Mouse (Mus musculus) ovary, adult 18-20 months (tissue): Measurements from ENCODE around the gene Plk2.
A peak's percentile ranks its signal among the peaks of the same experiment; 100 is the strongest.
"Not testable (repeated sequence)": the region's sequence is repeated elsewhere in the genome, so short reads cannot be mapped to it uniquely, and the experiment has no call there.

Source experiments
- DNase-seq: peaks from one replicate; pipeline ENCODE4 v3.0.0; 2022; ENCODE audit warnings: low spot score, mixed read lengths

Plk2 gene

DNA sequence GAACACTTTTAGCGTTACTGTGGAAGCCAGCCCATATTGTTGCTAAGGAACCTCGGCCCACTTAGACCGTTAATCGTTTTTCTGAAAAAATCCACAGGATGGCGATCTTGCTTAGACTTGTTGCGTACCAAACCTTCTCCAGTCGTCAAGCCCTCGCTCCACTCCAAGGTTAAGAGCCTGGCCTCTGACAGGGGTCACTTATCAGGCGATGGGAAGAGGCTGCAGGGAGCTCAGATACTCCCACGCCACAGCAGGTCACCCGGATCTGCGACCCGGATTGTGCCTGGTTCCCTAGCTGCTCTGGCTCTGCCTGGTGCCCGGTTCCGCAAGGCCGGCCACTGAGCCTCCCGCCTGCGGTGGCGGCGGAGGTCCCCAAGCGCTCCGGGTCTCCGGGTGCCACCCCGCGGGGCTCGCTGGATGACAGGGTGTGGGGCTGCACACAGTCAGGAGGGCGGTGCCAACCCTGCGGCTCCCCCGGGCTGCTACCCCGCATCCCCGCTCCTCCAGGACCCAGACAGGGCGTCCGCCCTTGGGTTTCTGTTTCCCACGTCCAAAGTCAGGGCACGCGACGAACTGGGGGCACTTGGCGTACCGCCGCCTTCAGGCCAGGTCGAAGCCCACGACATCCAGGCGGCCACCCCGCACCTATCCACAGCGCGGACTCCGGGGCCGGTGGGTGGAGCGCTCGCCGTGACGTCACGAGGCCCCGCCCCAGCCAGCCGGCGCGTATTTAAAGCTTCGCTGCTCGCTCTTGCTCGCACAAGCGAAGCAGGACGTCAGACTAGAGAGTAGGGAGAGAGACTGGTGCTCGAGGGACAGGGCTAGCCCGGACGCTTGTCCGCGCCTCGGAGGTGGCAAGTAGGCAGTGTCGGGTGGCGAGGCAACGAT lies at the start of gene Plk2:
TSS of gene Plk2 (plus strand) at position 756 of the 888 bp plus-strand sequence.
- peak; percentile 83 for DNase-seq

DNA sequence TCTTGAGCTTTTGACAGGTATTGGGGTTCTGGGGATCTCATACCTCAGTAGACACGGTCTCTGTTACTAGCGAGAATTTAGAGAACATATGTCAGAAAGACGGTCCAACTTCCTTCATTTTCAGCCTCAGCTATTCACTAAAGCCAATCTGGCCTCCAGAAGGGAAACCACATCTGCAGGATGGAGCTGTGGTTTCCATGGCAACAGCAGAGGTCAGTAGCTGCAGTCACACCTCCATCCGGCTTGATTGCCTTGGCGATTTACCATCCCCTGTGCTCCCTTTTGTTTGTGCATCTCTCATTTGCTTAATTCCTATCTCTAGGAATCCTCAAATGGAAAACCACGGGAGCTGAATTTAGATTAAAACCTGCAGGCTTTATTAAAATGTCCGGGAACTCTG lies 48.1 kb upstream of the Plk2 start:
- DNase-seq, result no peak

- no peak for DNase-seq
Measured at GRCm38 (mm10) chr13:110351051-110351450, 43.8 kb upstream of the Plk2 start.

DNA sequence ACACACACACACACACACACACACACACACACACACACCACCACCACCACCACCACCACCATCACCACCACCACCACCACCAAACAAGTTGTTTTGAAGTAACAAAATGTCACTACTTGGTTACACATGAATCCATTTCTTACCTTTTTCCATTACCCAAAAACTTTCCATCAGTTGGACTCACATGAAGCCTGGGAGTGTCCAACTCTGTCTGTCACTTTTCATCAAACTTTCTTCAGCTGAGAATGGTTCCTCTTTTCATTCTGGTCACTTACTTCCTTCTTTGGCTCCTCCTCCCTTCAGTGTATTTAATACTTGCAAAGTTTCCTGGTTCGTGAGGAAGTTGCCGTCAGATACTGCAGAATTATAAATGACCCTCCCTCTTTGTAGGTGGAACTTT lies 37.9 kb upstream of the Plk2 start, which contains the start of gene Gapt:
TSS of gene Gapt (minus strand) at position 259 of the 400 bp plus-strand sequence.
- no peak for DNase-seq

DNA sequence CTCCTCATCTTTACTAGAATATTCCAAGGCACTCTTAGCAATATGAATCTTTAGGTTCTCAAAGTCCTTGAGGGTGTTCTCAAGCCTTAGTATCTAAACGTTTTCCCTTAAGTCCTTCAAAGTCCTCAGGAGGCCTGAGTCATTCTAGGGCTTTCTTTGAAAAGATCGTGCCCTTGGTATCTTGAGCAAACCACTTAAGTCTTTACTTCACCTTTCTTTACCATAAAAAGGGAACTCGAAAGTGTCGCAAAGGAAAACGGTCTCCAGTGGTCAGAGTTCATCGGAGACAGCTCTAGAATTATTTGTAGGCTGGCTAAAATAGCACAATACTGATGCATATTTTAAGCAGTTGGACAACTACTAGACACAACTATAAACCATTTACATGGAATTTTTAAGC lies 31.1 kb upstream of the Plk2 start:
- DNase-seq, result no peak

- DNase-seq, result no peak
Measured at GRCm38 (mm10) chr13:110366477-110366876, 28.4 kb upstream of the Plk2 start.

DNA sequence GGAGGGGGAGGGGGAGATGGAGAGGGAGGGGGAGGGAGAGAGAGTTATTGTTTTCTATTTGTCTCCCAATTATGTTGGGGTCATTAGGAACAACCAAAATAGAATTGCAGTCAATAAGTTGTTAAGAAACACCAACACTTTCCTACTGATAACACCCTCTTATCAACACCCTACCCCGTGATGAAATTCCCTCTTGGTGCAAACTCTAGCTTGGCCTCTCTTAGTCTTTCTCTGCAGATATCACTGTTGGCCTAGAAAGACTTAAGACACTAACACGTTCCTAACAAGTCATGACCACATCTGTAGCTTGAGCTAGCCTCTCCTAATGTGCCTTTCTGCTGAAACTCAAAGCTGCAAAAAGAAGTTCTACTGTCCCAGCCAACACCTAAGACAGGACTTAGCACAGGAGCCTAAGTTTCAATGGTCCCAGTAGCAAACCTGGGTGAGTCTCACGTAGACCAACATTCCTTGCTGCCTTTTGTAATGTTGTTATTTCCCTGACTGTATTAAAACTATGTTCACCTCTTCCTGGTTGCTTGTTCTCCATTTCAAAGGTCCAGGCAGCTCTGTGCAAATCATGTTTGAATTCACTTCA lies 26.8 kb upstream of the Plk2 start:
- DNase-seq, result no peak

DNA sequence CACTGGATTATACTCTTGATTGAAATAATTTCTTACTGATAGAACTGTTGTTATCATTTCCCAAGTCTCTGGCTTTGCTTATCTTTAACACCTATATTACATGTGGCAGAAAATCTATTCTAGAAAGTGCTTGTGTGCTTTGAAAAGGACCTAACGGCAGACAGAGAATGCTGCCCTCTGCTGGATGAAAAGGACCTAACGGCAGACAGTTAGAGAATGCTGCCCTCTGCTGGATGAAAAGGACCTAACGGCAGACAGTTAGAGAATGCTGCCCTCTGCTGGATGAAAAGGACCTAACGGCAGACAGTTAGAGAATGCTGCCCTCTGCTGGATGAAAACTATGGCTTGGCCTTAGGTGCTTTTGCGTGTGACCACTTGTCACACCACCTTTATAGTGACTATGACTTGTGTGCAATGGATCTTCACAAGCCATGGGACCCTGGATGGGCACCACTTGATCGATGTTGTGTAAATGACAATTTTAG lies 26.2 kb upstream of the Plk2 start:
- not testable (repeated sequence) for DNase-seq

DNA sequence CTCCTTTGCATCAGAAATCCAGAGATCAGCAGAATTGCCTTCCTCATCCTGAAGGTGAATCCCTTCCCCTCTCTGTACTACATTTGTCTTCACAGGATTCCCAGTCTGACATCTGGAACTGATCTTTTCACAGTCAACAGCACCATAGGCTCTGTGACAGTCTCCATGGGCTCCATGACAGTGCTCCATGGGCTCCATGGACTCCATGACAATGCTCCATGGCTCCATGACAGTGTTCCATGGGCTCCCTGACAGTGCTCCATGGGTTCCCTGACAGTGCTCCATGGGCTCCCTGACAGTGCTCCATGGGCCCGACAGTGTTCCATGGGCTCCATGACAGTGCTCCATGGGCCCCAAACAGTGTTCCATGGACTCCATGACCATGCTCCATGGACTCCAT lies 25.2 kb upstream of the Plk2 start:
- no peak for DNase-seq

GRCm38 (mm10) chr13:110382447-110382901 lies 12.4 kb upstream of the Plk2 start:
- no peak for DNase-seq

DNA sequence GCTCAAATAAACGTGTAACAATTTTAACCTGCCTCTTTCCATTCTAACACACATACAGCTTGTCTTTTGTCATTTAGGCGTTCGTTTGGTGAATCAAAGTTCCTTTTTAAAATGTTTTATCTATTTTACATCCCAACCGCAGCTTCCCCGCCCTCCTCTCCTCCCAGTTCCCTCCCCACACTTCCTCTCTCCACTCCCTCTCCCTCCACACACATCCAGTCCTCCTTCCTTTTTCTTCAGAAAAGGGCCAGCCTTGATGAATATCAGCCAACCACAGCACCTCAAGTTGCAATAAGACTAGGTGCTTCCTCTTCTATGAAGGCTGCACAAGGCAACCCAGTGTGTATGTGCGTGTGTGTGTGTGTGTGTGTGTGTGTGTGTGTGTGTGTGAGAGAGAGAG lies 10.3 kb upstream of the Plk2 start:
- DNase-seq, result no peak

DNA sequence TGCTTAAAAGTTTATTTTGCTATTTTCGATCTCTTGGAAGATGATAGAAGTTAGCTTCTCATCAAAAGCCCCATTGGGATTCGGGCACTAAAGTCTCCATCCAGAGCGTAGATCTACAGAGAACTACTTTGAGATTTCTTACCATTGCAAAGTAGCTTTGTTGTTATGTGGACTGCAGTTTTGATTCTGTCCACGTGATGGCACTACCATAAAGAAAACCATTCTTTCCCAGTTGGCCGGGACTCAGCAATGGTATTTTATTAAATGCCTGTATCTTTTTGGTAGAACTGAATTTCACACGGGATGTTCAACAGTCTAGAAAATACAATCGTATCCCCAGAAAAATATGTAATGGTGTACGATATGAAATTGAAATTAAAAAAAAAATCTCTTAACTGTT lies 2.6 kb upstream of the Plk2 start:
- DNase-seq, result no peak

DNA sequence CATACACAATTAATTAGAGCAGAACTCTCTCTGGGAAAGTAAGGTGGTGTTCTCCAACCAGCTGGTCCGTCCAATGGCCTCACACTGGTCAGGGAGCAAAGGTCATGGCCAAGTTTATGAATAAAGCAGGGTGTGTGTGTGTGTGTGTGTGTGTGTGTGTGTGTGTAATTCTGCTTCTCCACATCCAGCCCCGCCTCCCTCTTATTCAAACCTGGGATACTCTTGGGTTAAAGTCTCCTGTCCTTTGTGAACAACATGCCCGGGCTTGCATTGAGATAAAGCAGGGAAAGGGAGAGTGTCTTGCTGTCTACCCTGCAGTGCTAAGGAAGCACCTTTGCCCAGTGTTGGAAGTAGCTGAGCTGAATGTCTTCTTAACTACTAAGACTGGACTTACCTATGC lies 2.2 kb upstream of the Plk2 start:
- DNase-seq, result no peak

DNA sequence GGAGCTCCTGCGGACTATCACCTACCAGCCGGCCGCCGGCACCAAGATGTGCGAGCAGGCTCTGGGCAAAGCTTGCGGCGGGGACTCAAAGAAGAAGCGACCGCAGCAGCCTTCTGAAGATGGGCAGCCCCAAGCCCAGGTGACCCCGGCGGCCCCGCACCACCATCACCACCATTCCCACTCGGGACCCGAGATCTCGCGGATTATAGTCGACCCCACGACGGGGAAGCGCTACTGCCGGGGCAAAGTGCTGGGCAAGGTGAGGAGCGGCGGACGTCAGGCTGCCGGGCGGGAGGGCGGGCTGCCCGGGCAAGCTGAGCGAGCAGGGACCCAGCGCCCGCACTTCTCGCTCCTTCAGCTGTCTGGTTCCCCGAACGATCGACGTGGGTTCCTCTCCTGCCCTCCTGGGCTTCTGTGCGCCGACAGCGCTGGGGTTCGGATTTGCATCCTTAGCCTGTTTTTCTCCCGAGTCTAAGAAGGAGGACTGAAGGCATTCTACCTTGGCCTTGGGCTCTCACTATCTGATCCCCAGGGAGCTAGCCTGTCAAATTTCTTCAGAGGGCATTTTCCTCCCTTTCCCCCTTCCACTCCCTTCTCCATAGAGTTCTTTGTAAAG lies 441 bp downstream of the Plk2 start:
- no peak for DNase-seq

- DNase-seq, result no peak
Measured at GRCm38 (mm10) chr13:110395916-110396685, 1.3 kb downstream of the Plk2 start.

DNA sequence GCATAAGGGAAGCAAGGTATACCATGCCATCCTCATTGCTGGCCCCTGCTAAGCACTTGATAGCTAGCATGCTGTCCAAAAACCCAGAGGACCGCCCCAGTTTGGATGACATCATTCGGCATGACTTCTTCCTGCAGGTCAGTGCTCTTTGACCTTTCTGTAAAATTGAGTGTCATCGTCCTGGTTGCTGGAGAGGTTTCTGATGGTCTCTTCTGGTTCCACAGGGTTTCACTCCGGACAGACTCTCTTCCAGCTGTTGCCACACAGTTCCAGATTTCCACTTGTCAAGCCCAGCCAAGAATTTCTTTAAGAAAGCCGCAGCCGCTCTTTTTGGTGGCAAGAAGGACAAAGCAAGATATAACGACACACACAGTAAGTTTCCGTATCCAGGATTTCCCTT lies 2.9 kb downstream of the Plk2 start:
- DNase-seq, result no peak

- no peak for DNase-seq
Measured at GRCm38 (mm10) chr13:110398513-110399270, 3.8 kb downstream of the Plk2 start.

DNA sequence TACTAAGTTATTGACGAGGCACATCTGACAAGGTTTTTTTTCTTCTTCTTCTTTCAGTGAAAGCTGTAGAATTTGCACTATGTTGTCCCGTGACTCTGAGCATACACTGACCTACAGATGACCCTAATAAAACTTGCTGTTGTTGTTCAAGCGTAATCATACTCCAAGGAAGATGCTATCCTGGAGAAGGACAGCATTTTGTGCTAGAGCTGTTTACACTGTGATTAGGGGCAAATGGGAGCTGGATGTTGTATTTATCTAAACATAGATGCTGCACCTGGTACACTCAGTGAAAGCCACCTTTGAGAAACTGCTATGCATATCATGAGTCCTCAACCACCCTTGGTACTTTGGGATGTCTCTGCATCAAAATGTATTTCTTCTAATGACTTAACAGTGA lies 6.6 kb downstream of the Plk2 start:
- DNase-seq, result no peak

GRCm38 (mm10) chr13:110401877-110402276 lies 7.0 kb downstream of the Plk2 start:
- DNase-seq, result no peak

DNA sequence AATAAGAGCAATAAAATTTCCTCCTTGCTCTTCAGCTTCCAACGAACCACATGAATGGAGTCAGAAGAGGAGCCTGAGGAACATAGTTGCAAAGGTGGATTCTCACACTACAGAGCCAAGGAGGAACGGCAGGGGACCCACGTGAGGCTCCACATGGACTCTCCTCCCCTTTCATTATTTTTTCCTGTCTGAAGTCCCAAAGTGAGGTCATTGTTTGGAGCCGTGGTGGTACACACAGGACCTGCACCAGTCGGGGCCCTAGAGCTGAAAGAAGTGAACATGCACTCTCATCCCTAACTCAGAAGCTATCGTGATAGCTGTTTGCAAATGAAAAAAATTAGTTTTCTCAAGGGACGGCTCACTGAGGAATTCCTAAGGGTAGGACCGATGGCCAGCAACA lies 9.2 kb downstream of the Plk2 start:
- no peak for DNase-seq

DNA sequence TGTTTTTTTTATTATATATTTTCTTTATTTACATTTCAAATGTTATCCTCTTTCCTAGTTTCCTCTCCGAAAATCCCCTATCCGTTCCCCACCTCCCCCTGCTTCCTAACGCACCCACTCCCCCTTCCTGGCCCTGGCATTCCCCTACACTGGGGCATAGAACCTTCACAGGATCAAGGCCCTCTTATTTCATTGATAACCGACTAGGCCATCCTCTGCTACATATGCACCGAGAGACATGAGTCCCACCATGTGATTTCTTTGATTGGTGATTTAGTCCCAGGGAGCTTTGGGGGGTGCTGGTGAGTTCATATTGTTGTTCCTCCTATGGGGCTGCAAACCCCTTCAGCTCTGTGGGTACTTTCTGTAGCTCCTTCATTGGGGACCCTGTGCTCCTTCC lies 9.8 kb downstream of the Plk2 start:
- DNase-seq, result not testable (repeated sequence)
